Mouse (Mus musculus) hindbrain, embryonic 11.5 days (tissue): ENCODE measurements at regions not wholly inside any gene's neighbourhood (a gene's known extent, or its start where the extent isn't known, plus 50 kb on each side); places are given as distances from the start of the nearest gene placed in this dataset.
"Not testable (repeated sequence)": the region's sequence is repeated elsewhere in the genome, so short reads cannot be mapped to it uniquely, and the experiment has no call there.

Source experiments
- ATAC-seq: fragments of 200-750 bp; cut with Nextera tagmentation; 2 replicates; pipeline ENCODE4 v1.8.0; 2017; ENCODE audit warnings: mild to moderate bottlenecking, moderate TSS enrichment, moderate library complexity; ENCODE audit not compliant: low FRiP score
- DNase-seq: peaks from one replicate; pipeline ENCODE4 v3.0.0-alpha.2; 2015; ENCODE audit warnings: low spot score
- H3K27ac ChIP-seq: fragments of 300-500 bp; sonication (generic); 2 replicates; pipeline ENCODE4 v1.5.1; 2014; ENCODE audit warnings: mild to moderate bottlenecking, low read depth, low read length
- H3K27me3 ChIP-seq: fragments of 300-500 bp; sonication (generic); 2 replicates; pipeline ENCODE4 v1.6.1; 2014; ENCODE audit warnings: mild to moderate bottlenecking, low read length, moderate library complexity, mixed read lengths; ENCODE audit not compliant: control insufficient read depth, insufficient read depth
- H3K36me3 ChIP-seq: fragments of 300-500 bp; sonication (generic); 2 replicates; pipeline ENCODE4 v1.6.1; 2014; ENCODE audit warnings: mild to moderate bottlenecking, low read length, moderate library complexity, mixed read lengths; ENCODE audit not compliant: control insufficient read depth, insufficient read depth
- H3K4me1 ChIP-seq: fragments of 300-500 bp; sonication (generic); replicated peaks from 2 replicates; pipeline ENCODE4 v1.6.1; 2014; ENCODE audit warnings: low read length, mixed read lengths; ENCODE audit not compliant: control insufficient read depth, insufficient read depth
- H3K4me2 ChIP-seq: fragments of 300-500 bp; sonication (generic); replicated peaks from 2 replicates; pipeline ENCODE4 v1.6.1; 2014; ENCODE audit warnings: mild to moderate bottlenecking, low read depth, low read length
- H3K4me3 ChIP-seq: fragments of 300-500 bp; sonication (generic); 2 replicates; pipeline ENCODE4 v1.5.1; 2014; ENCODE audit warnings: low read depth, low read length
- H3K9ac ChIP-seq: fragments of 300-500 bp; sonication (generic); 2 replicates; pipeline ENCODE4 v1.6.1; 2014; ENCODE audit warnings: low read depth, low read length
- H3K9me3 ChIP-seq: fragments of 300-500 bp; sonication (generic); 2 replicates; pipeline ENCODE4 v1.6.1; 2016; ENCODE audit warnings: low read length; ENCODE audit not compliant: control insufficient read depth
- WGBS: fragments of 180-500 bp; shearing (Covaris S2); extraction: QIAGEN DNeasy Blood & Tissue Kit; methylation state at CpG from one replicate; pipeline ENCODE4 v1.1.7; 2014; 5-methylcytosine and 5-hydroxymethylcytosine counted together

DNA sequence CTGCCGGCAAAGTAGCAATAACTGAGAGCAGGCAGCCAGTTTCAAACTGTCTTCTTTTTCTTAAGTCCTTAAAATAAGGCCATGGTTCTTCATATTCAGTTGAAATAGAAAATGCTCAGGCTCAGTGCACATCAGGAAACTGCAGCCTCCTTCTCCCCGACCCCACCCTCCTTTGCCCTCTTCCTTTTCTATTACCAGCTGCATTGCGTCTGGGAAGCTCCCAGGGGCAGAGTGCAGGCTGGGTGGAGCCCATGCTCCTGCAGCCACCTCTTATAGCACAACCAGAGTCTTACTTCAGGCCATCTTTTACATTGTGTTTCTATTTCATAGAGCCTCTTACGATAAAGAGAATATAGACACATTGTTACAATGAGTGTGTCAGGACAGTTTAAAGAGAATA is 288.2 kb downstream of the Hace1 start:
- no peaks in the 10 kb centered on the region for H3K9me3 ChIP-seq
- ATAC-seq (no peak), DNase-seq (no peak)
- no peak overlapping the region for H3K9ac ChIP-seq
- no peak overlapping the region for H3K4me2 ChIP-seq
- no peaks in the 10 kb centered on the region for H3K4me1 ChIP-seq
- no peaks in the 10 kb centered on the region for H3K36me3 ChIP-seq
- H3K27me3 ChIP-seq, result no peaks in the 10 kb centered on the region
- H3K27ac ChIP-seq, result no peak overlapping the region
- WGBS, result 52% methylated on average over 4 of the region's 4 CpGs
- no peak overlapping the region for H3K4me3 ChIP-seq

DNA sequence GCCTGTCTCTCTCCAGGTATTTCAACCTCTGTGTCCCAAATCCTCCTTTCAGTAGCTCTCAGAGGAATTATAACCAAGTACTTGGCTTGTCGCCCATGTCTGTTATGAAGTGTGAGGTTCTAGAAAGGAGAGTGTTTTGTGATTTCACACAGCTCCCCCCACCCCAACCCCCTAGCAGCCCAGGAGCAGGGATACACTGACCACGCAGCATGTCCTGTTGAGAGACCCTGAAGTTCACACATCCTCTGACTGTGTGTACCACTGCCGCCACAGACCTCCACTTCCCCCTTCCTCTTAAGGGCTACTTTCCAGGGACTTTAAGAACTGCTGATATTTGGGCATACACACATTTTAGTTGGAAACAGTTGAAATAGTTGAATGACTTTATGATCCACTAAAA is 289.2 kb downstream of the Hace1 start:
- WGBS, result 83% methylated on average over 3 of the region's 3 CpGs
- Histone ChIP-seq H3K4me1 (no peaks in the 10 kb centered on the region), H3K4me3 (no peak overlapping the region), H3K9ac (no peak overlapping the region), H3K36me3 (no peaks in the 10 kb centered on the region), H3K27me3 (no peaks in the 10 kb centered on the region), H3K4me2 (no peak overlapping the region), H3K27ac (no peak overlapping the region), H3K9me3 (no peaks in the 10 kb centered on the region)
- DNase-seq (no peak), ATAC-seq (no peak)

DNA sequence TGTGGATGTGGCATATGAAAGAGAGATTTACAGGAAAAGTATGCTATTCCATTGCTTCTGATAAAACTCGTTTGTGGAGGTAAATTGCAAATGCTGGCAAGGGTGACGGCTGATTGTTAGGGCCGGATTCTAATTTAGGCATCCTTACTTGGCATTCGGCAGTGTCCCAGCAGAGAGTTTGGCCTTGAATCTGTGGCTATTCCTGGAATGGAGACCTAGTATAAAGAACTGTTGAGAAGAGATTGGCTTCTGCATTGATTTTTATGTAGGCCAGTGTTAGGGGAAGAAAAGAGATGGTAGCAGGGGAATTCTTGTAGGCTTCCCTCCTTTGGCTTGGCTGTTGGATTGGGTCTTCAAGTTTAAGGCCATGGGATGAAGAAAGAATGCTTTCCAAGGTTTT is 293.4 kb downstream of the Hace1 start:
- Histone ChIP-seq H3K27me3 (no peaks in the 10 kb centered on the region), H3K4me1 (no peaks in the 10 kb centered on the region), H3K9me3 (no peaks in the 10 kb centered on the region), H3K27ac (no peak overlapping the region), H3K4me3 (no peak overlapping the region), H3K4me2 (no peak overlapping the region), H3K9ac (no peak overlapping the region), H3K36me3 (no peaks in the 10 kb centered on the region)
- no peak for DNase-seq
- WGBS, result 88% methylated on average over 4 of the region's 4 CpGs
- ATAC-seq, result no peak

DNA sequence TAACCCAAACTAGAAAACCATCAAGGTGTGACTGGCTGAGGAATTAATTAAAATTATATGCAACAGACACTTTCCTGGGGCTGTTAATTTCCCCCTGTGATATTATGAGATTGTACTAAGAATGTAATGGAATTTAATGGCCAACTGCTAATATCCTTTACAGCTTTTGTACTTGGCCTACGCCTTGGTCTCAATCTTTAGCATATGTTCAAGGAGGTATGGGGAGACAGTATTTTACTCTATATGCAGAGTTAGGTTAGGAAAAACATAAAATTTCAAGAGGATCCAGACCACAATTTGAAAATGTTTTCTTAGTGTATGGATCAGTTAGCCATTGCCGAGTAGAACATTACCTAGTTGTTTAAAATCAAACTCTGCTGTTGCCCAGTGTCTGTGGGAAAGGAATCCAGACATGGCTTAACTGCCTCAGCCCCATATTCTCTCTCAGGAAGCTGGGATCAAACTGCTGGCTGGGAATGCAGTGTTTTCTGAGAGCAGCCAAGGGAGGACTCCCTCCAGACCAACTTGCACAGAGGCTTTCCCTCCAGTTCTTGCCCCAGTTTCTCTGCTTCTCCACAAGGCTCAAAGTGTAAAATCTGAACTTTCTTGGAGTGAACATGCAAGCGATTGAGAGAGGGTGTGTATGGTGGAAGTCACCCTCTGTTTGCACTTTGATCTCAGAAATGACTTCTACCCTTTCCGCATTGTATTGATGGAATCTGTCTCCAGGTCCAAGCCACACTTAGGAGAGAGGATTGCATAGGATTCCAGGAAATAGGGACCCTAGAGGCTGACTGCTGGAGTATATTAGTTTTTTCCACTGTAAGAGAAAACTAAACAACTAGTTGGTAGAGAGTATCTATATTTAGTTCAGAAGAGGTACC is 294.6 kb downstream of the Hace1 start:
- Histone ChIP-seq H3K4me2 (no peak overlapping the region), H3K9me3 (no peaks in the 10 kb centered on the region), H3K4me1 (no peaks in the 10 kb centered on the region), H3K27me3 (no peaks in the 10 kb centered on the region), H3K9ac (no peak overlapping the region), H3K27ac (no peak overlapping the region), H3K36me3 (no peaks in the 10 kb centered on the region), H3K4me3 (no peak overlapping the region)
- no peak for DNase-seq
- WGBS, result 90% methylated on average over 4 of the region's 4 CpGs
- no peak for ATAC-seq

DNA sequence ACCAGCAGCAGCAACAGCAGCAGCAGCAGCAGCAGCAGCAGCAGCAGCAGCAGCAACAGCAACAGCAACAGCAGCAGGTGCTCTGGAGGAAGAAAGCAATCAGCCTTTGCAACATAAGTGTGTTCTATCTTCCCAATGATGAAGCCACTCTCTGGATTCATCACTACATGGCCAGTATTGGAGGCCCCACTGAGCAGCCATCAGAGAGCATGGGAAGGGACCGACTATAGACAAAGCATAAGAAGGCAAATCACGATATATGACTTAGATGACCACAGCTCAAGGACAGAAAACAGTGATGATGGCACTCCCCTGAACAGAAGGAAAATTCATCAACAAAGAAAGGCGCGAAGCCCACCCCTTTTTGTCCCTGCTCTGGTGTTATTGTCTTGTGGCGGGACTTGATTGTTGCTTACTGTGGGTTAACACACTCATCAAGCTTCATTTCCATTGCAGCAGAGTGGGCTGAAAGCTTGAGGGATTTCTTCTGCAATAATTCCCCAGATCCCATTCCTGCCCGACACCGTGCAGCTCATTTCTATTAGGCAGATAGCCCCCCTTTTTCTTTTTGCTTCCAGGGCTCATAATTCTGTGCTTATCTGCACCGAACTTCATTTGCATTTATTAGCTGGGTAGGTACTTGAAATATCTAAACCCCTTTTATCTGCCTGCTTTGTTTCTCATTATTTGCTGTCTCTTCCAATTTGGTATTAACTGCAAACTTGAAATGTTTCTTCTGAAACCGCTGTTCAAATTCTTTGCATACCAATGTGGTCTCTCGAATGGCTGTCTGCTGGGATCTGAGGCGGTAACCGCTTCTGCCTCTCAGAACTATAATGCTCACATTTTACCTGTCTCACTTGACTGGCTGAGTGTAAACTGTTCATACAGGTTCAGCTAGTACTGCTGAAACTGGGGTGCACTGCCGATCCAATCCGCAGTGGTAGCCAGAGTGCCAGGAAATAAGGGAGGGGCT is 296.5 kb downstream of the Hace1 start:
- no peak overlapping the region for H3K27ac ChIP-seq
- no peaks in the 10 kb centered on the region for H3K27me3 ChIP-seq
- H3K4me3 ChIP-seq, result no peak overlapping the region
- H3K4me1 ChIP-seq, result no peaks in the 10 kb centered on the region
- no peaks in the 10 kb centered on the region for H3K9me3 ChIP-seq
- ATAC-seq (no peak), DNase-seq (no peak)
- H3K4me2 ChIP-seq, result no peak overlapping the region
- no peaks in the 10 kb centered on the region for H3K36me3 ChIP-seq
- no peak overlapping the region for H3K9ac ChIP-seq
- WGBS, result 66% methylated on average over 14 of the region's 14 CpGs

DNA sequence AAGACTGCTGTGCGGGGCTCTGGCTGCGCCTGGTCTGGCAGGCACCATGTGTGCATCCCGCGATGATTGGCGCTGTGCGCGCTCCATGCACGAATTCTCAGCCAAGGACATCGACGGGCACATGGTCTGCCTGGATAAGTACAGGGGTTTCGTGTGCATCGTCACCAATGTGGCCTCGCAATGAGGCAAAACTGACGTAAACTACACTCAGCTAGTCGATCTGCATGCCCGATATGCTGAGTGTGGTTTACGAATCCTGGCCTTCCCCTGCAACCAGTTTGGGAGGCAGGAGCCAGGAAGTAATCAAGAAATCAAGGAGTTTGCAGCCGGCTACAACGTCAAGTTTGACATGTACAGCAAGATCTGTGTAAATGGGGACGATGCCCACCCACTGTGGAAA is 297.7 kb downstream of the Hace1 start:
- H3K36me3 ChIP-seq, H3K4me3 ChIP-seq, H3K9ac ChIP-seq, H3K9me3 ChIP-seq, DNase-seq, H3K4me2 ChIP-seq, H3K27ac ChIP-seq, H3K4me1 ChIP-seq, H3K27me3 ChIP-seq, ATAC-seq: not testable (repeated sequence)
- 95% methylated on average over 19 of the region's 20 CpGs for WGBS

DNA sequence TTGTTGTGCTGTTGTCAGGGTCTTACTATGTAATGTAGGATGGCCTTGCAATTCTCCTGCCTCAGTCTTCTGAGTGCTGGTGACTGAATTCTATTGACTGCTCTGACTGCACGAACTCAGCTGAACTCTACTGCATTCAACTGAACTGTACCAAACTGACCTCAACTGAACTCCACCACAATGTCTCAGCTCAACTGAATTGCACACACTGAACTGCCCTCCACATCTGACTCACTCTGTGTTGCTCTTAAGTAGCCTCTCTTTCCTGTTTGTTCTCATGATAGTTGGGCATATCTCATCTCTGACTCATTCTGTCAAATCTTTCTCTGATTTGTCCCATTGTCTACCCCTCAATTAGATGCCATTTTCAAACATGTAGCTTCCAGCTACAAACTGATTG is 306.1 kb downstream of the Hace1 start:
- no peak for DNase-seq
- no peak for ATAC-seq
- H3K27me3 ChIP-seq, result no peaks in the 10 kb centered on the region

DNA sequence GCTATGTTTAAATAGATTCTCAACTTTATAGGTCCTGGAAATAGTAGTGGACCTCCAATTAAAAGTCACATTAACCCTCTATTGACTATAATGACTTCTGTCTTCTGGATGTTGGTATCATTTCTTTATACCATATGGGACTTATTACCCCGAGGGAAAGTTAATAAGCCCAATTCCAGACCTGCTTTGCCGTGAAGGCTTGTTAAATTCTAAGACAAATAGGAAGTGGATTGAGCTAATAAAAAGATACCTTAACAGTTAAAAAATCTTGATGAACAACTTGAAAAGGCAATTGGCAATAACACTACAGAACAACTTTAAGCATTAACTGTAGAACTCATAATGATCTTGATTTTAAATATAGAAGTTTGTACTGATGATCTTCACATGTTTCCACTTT is 309.0 kb downstream of the Hace1 start:
- no peak for ATAC-seq
- H3K4me2 ChIP-seq, result no peak overlapping the region
- no peak overlapping the region for H3K4me3 ChIP-seq
- no peaks in the 10 kb centered on the region for H3K4me1 ChIP-seq
- no peak overlapping the region for H3K9ac ChIP-seq
- 71% methylated on average over 2 of the region's 2 CpGs for WGBS
- no peaks in the 10 kb centered on the region for H3K9me3 ChIP-seq
- no peaks in the 10 kb centered on the region for H3K27me3 ChIP-seq
- no peaks in the 10 kb centered on the region for H3K36me3 ChIP-seq
- DNase-seq, result no peak
- no peak overlapping the region for H3K27ac ChIP-seq

More for the DNA sequence above, 306.1 kb downstream of the Hace1 start:
- 81% methylated on average over 1 of the region's 1 CpGs for WGBS
- H3K4me1 ChIP-seq, result no peaks in the 10 kb centered on the region
- H3K9me3 ChIP-seq, result no peaks in the 10 kb centered on the region
- no peak overlapping the region for H3K4me2 ChIP-seq
- H3K27ac ChIP-seq, result no peak overlapping the region
- no peak overlapping the region for H3K4me3 ChIP-seq
- H3K9ac ChIP-seq, result no peak overlapping the region
- H3K36me3 ChIP-seq, result no peaks in the 10 kb centered on the region
